Mouse (Mus musculus) common myeloid progenitor, adult 5-6 weeks (primary cell): Measurements from ENCODE around the gene Hebp1. TPM values are rescaled to one million over a fixed set of nuclear protein-coding genes. Genes with fewer than 3 reads are reported as not detected.

ENCODE experiments used
- ATAC-seq: replicated peaks from 2 replicates; pipeline ENCODE4 v1.8.0; 2016; ENCODE audit warnings: low read depth, mild to moderate bottlenecking, moderate TSS enrichment, inconsistent platforms; ENCODE audit not compliant: poor library complexity, severe bottlenecking
- total RNA-seq: library from RNA; stranded (forward); fragments of 200-1000, 187-1606 nt; gene quantifications from 2 replicates; pipeline ENCODE4 v1.2.3, GENCODE M21; 2017

The Hebp1 gene
- total RNA-seq, 1 experiment from 2014 or later, result 30.1 TPM

GRCm38 (mm10) chr6:135166712-135167111, 31.1 kb downstream of the Hebp1 start:
- ATAC-seq, result no peak

GRCm38 (mm10) chr6:135166262-135166661, 31.6 kb downstream of the Hebp1 start:
- no peak for ATAC-seq

- ATAC-seq, result no peak; the same call in 1 of the 2 replicates
Measured at GRCm38 (mm10) chr6:135165706-135166105, 32.1 kb downstream of the Hebp1 start.

GRCm38 (mm10) chr6:135165191-135165590, 32.6 kb downstream of the Hebp1 start:
- no peak for ATAC-seq

GRCm38 (mm10) chr6:135162861-135163260, 35.0 kb downstream of the Hebp1 start:
- ATAC-seq, result peak; percentile 61

- ATAC-seq, result no peak
Measured at GRCm38 (mm10) chr6:135162311-135162710, 35.5 kb downstream of the Hebp1 start.

- no peak for ATAC-seq
Measured at GRCm38 (mm10) chr6:135161356-135161755, 36.5 kb downstream of the Hebp1 start.

- ATAC-seq, result no peak
Measured at GRCm38 (mm10) chr6:135158509-135158908, 39.3 kb downstream of the Hebp1 start.

GRCm38 (mm10) chr6:135157496-135157895, 40.3 kb downstream of the Hebp1 start:
- ATAC-seq, result no peak

- ATAC-seq, result peak; percentile 53
Measured at GRCm38 (mm10) chr6:135156597-135156996, 41.2 kb downstream of the Hebp1 start.

GRCm38 (mm10) chr6:135153719-135154118, 44.1 kb downstream of the Hebp1 start:
- no peak for ATAC-seq

GRCm38 (mm10) chr6:135150311-135150710, 47.5 kb downstream of the Hebp1 start:
- peak; percentile 97 for ATAC-seq

GRCm38 (mm10) chr6:135149722-135150121, 48.1 kb downstream of the Hebp1 start:
- no peak for ATAC-seq

- ATAC-seq, result no peak
Measured at GRCm38 (mm10) chr6:135149175-135149574, 48.6 kb downstream of the Hebp1 start.

GRCm38 (mm10) chr6:135148506-135148905, 49.3 kb downstream of the Hebp1 start:
- peak; percentile 52; the same call in 1 of the 2 replicates for ATAC-seq

- ATAC-seq, result no peak
Measured at GRCm38 (mm10) chr6:135145976-135146375, 51.8 kb downstream of the Hebp1 start.

GRCm38 (mm10) chr6:135144516-135144915, 53.3 kb downstream of the Hebp1 start:
- ATAC-seq, result peak; percentile 90

GRCm38 (mm10) chr6:135143151-135143550, 54.7 kb downstream of the Hebp1 start:
- ATAC-seq, result no peak

- ATAC-seq, result no peak
Measured at GRCm38 (mm10) chr6:135141451-135142147, 56.2 kb downstream of the Hebp1 start.

GRCm38 (mm10) chr6:135138746-135139145, 59.1 kb downstream of the Hebp1 start:
- no peak for ATAC-seq

- no peak for ATAC-seq
Measured at GRCm38 (mm10) chr6:135138207-135138606, 59.6 kb downstream of the Hebp1 start.

GRCm38 (mm10) chr6:135137736-135138135, 60.1 kb downstream of the Hebp1 start:
- ATAC-seq, result no peak
